15 mouse cellular contexts compared by ENCODE assay signal in the genomic region with DNA sequence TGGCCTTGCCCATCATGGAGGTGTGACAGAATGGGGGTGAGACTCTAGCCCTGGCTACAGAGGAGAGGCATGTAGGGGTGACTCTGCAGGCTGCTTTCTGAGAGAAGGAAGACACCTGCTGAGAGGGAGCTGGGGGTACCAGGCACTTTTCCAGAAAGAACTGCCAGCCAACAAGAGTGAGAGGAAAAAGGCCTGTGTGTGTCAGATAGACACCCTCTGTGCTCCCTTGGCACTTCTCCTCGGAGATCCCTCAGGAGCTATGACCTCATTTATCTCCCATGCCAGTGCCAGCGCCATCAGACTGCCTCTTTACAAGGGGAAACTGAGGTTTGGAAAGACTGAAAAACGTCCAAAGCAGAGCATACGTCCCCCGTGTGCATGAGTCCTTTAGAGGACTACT.
DNase-seq lines count a peak whose midpoint lies in the region; ATAC-seq and TF ChIP-seq lines count a peak whose summit lies in the region.
"Had no signal": no experiment of that assay in that cellular context is flagged by ENCODE, and none has a peak within 500 bp of the region (broad histone marks: within the 10 kb centered on the region; RNA-seq: fewer than 3 reads in every experiment).

No protein-coding gene starts in this region.

- no peak for TF ChIP-seq CTCF in lung, embryonic 14.5 days (IDR thresholded peaks at IDR 0.05; ENCODE audit: low read depth)

- H3K4me1 ChIP-seq in heart, embryonic 12.5 days (replicated peaks): peaks cover 79% of the 10 kb centered on the region
- peaks cover 51% of the 10 kb centered on the region for H3K4me1 ChIP-seq in lung, embryonic 14.5 days (ENCODE audit: insufficient read depth)
- peaks cover 46% of the 10 kb centered on the region for H3K4me1 ChIP-seq in forebrain, embryonic 14.5 days (ENCODE audit: control insufficient read depth, insufficient read depth, low read length)

- ATAC-seq in heart, embryonic 12.5 days (ENCODE audit: insufficient number of reproducible peaks, low FRiP score): no peak
- ATAC-seq in lung, embryonic 14.5 days (ENCODE audit: insufficient read depth): no peak
- no peak for ATAC-seq in forebrain, embryonic 14.5 days

- H3K36me3 ChIP-seq in heart, embryonic 12.5 days: no peaks in the 10 kb centered on the region; the same call in 1 of the 2 replicates
- no peaks in the 10 kb centered on the region for H3K36me3 ChIP-seq in lung, embryonic 14.5 days (ENCODE audit: insufficient read depth)
- H3K36me3 ChIP-seq in forebrain, embryonic 14.5 days (ENCODE audit: control insufficient read depth, insufficient read depth, low read length): no peaks in the 10 kb centered on the region
- H3K36me3 ChIP-seq: limb, embryonic 10.5 days; stomach, embryonic 15.5 days had no signal

- no peak overlapping the region for H3K4me3 ChIP-seq in heart, embryonic 12.5 days
- no peak overlapping the region for H3K4me3 ChIP-seq in lung, embryonic 14.5 days (ENCODE audit: low read depth, low read length)
- no peak overlapping the region for H3K4me3 ChIP-seq in forebrain, embryonic 14.5 days (ENCODE audit: low read depth, low read length)
- H3K4me3 ChIP-seq: erythroblast, embryonic 14.5 days; limb, embryonic 10.5 days; stomach, embryonic 15.5 days had no signal

- no peak overlapping the region for H3K4me2 ChIP-seq in heart, embryonic 12.5 days
- no peak overlapping the region for H3K4me2 ChIP-seq in lung, embryonic 14.5 days
- no peak overlapping the region for H3K4me2 ChIP-seq in forebrain, embryonic 14.5 days (ENCODE audit: low read length)
- H3K4me2 ChIP-seq: midbrain, embryonic 11.5 days; stomach, embryonic 15.5 days had no signal

- WGBS in heart, embryonic 12.5 days: 46% methylated on average over 5 of the region's 5 CpGs
- WGBS in lung, embryonic 14.5 days: 44% methylated on average over 5 of the region's 5 CpGs
- WGBS in forebrain, embryonic 14.5 days: 18% methylated on average over 5 of the region's 5 CpGs

- no peaks in the 10 kb centered on the region for H3K9me3 ChIP-seq in heart, embryonic 12.5 days (replicated peaks)
- no peaks in the 10 kb centered on the region for H3K9me3 ChIP-seq in lung, embryonic 14.5 days (ENCODE audit: low read depth, low read length)
- H3K9me3 ChIP-seq in forebrain, embryonic 14.5 days (replicated peaks; ENCODE audit: control insufficient read depth, low read length): no peaks in the 10 kb centered on the region
- H3K9me3 ChIP-seq: limb, embryonic 10.5 days; stomach, embryonic 15.5 days had no signal

- H3K27ac ChIP-seq in heart, embryonic 12.5 days (ENCODE audit: poor library complexity, severe bottlenecking): peak overlapping the region; percentile 84
- peak overlapping the region; percentile 18; the same call in 1 of the 2 replicates for H3K27ac ChIP-seq in lung, embryonic 14.5 days (ENCODE audit: low read depth)
- 0 out of 2 replicates have a peak overlapping the region, but pooled peaks have one; percentile 10 for H3K27ac ChIP-seq in forebrain, embryonic 14.5 days (ENCODE audit: low read depth, low read length)
- H3K27ac ChIP-seq: liver, embryonic 14.5 days; stomach, embryonic 15.5 days had no signal

- peak; percentile 62 for DNase-seq in adrenal gland, postnatal 10 days
- no peak for DNase-seq in adrenal gland, postnatal 25 days
- DNase-seq in heart, adult 18-20 months: no peak
- no peak for DNase-seq in lung, embryonic 14.5 days
- no peak for DNase-seq in lung, adult 18-20 months
- no peak for DNase-seq in forebrain, embryonic 14.5 days (ENCODE audit: low spot score)
- no peak for DNase-seq in embryo, embryonic 9.5 days (ENCODE audit: extremely low spot score)
- DNase-seq: cerebellum, adult 18-20 months; thymus, postnatal 36 days had no signal

- H3K9ac ChIP-seq in heart, embryonic 12.5 days: no peak overlapping the region
- H3K9ac ChIP-seq in lung, embryonic 14.5 days: no peak overlapping the region
- no peak overlapping the region for H3K9ac ChIP-seq in forebrain, embryonic 14.5 days (ENCODE audit: low read length)
- H3K9ac ChIP-seq: liver, embryonic 14.5 days; stomach, embryonic 15.5 days had no signal

- H3K27me3 ChIP-seq in heart, embryonic 12.5 days (replicated peaks): no peaks in the 10 kb centered on the region
- H3K27me3 ChIP-seq in lung, embryonic 14.5 days (ENCODE audit: insufficient read depth, low read length): 0 out of 2 replicates have a peak, but pooled peaks cover 7% of the 10 kb centered on the region
- H3K27me3 ChIP-seq in forebrain, embryonic 14.5 days (replicated peaks; ENCODE audit: control insufficient read depth, insufficient read depth, low read length): no peaks in the 10 kb centered on the region
- H3K27me3 ChIP-seq: stomach, embryonic 15.5 days had no signal

Comparison
In these comparisons a context has a peak if more than half of its experiments do, and no peak if none do; other contexts are left out.
1. H3K27ac ChIP-seq: peak in every context shown above with its lines; median percentile 84 in heart, embryonic 12.5 days; 18 in lung, embryonic 14.5 days; 10 in forebrain, embryonic 14.5 days.